Mouse (Mus musculus) forebrain, embryonic 14.5 days (tissue): ENCODE results near the gene Ttc22. TPM values are rescaled to one million over a fixed set of nuclear protein-coding genes. Genes with fewer than 3 reads are reported as not detected.

Source experiments
- ATAC-seq: fragments of 200-750 bp; cut with Nextera tagmentation; 2 replicates; pipeline ENCODE4 v1.8.0; 2017; ENCODE audit warnings: mild to moderate bottlenecking, moderate library complexity
- DNase-seq: peaks from one replicate; pipeline ENCODE4 v3.0.0-alpha.2; 2015; ENCODE audit warnings: low spot score
- H3K27ac ChIP-seq: fragments of 300-500 bp; sonication (generic); 2 replicates; pipeline ENCODE4 v1.5.1; 2014; ENCODE audit warnings: low read depth, mild to moderate bottlenecking, control low read depth, low read length, moderate library complexity
- H3K27me3 ChIP-seq: fragments of 300-500 bp; sonication (generic); replicated peaks from 2 replicates; pipeline ENCODE4 v1.6.1; 2014; ENCODE audit warnings: low read length, control low read depth, mixed read lengths; ENCODE audit not compliant: control insufficient read depth, insufficient read depth
- H3K36me3 ChIP-seq: fragments of 300-500 bp; sonication (generic); 2 replicates; pipeline ENCODE4 v1.6.1; 2014; ENCODE audit warnings: low read length, control low read depth; ENCODE audit not compliant: control insufficient read depth, insufficient read depth
- H3K4me1 ChIP-seq: fragments of 300-500 bp; sonication (generic); 2 replicates; pipeline ENCODE4 v1.6.1; 2014; ENCODE audit warnings: antibody characterized with exemption, low read length, control low read depth; ENCODE audit not compliant: control insufficient read depth, insufficient read depth
- H3K4me2 ChIP-seq: fragments of 300-500 bp; sonication (generic); 2 replicates; pipeline ENCODE4 v1.6.1; 2014; ENCODE audit warnings: mild to moderate bottlenecking, control low read depth, low read length
- H3K4me3 ChIP-seq: fragments of 300-500 bp; sonication (generic); 2 replicates; pipeline ENCODE4 v1.5.1; 2014; ENCODE audit warnings: low read depth, low read length, control low read depth
- H3K9ac ChIP-seq: fragments of 300-500 bp; sonication (generic); 2 replicates; pipeline ENCODE4 v1.6.1; 2014; ENCODE audit warnings: mild to moderate bottlenecking, low read length, control low read depth, moderate library complexity
- H3K9me3 ChIP-seq: fragments of 300-500 bp; sonication (generic); replicated peaks from 2 replicates; pipeline ENCODE4 v1.6.1; 2016; ENCODE audit warnings: low read length, control low read depth, mixed read lengths; ENCODE audit not compliant: control insufficient read depth
- WGBS: fragments of 180-500 bp; shearing (Covaris S2); extraction: QIAGEN DNeasy Blood & Tissue Kit; methylation state at CpG from one replicate; pipeline ENCODE4 v1.1.7; 2014; 5-methylcytosine and 5-hydroxymethylcytosine counted together
- polyA plus RNA-seq: library from polyadenylated mRNA; unstranded; fragments of >200 nt; fragmentation: Nextera tagmentation; extraction: Ambion mirVana; gene quantifications from 2 replicates; pipeline ENCODE4 v1.2.1, GENCODE M21; 2014

The Ttc22 gene
- polyA plus RNA-seq, 1 experiment from 2014 or later: 0.53 TPM

- H3K36me3 ChIP-seq: no peaks in the 10 kb centered on the region
- 44% methylated on average over 3 of the region's 3 CpGs for WGBS
- no peaks in the 10 kb centered on the region for H3K9me3 ChIP-seq
- H3K4me3 ChIP-seq: no peak overlapping the region
- no peak for DNase-seq
- H3K27ac ChIP-seq: no peak overlapping the region
- no peak for ATAC-seq
- no peak overlapping the region for H3K9ac ChIP-seq
- no peak overlapping the region for H3K4me2 ChIP-seq
- H3K4me1 ChIP-seq: no peaks in the 10 kb centered on the region
- H3K27me3 ChIP-seq: no peaks in the 10 kb centered on the region
Measured at GRCm38 (mm10) chr4:106688636-106689296, 66.5 kb downstream of the Ttc22 start.

Other genes with a start within 250 kb of the Ttc22 start
- 0.43 and 0.54 TPM in 2 replicates for gene Pcsk9, start 158.1 kb upstream of the Ttc22 start, polyA plus RNA-seq
- not detected in 2 replicates for gene Bsnd, start 130.1 kb upstream of the Ttc22 start, polyA plus RNA-seq
- gene Dhcr24, start 61.4 kb upstream of the Ttc22 start, polyA plus RNA-seq: 16.4 and 16.6 TPM in 2 replicates
- not detected in 2 replicates for gene Lexm, start 5.2 kb upstream of the Ttc22 start, polyA plus RNA-seq
- gene Pars2, start 28.6 kb downstream of the Ttc22 start, polyA plus RNA-seq: 11.7 and 12.7 TPM in 2 replicates
- 106 and 107 TPM in 2 replicates for gene Ttc4, start 56.5 kb downstream of the Ttc22 start, polyA plus RNA-seq
- gene Mroh7, start 108.5 kb downstream of the Ttc22 start, polyA plus RNA-seq: 0.09 and 0.18 TPM in 2 replicates
- gene Fam151a, start 111.5 kb downstream of the Ttc22 start, polyA plus RNA-seq: not detected in 2 replicates
- gene Acot11, start 182.6 kb downstream of the Ttc22 start, polyA plus RNA-seq: 0.77 and 1.3 TPM in 2 replicates